Mouse (Mus musculus): Measurements from ENCODE around the gene Epo. TPM values are rescaled to one million over a fixed set of nuclear protein-coding genes. Genes with fewer than 3 reads are reported as not detected.

Gene Epo
- total RNA-seq (2021) = not detected

DNA sequence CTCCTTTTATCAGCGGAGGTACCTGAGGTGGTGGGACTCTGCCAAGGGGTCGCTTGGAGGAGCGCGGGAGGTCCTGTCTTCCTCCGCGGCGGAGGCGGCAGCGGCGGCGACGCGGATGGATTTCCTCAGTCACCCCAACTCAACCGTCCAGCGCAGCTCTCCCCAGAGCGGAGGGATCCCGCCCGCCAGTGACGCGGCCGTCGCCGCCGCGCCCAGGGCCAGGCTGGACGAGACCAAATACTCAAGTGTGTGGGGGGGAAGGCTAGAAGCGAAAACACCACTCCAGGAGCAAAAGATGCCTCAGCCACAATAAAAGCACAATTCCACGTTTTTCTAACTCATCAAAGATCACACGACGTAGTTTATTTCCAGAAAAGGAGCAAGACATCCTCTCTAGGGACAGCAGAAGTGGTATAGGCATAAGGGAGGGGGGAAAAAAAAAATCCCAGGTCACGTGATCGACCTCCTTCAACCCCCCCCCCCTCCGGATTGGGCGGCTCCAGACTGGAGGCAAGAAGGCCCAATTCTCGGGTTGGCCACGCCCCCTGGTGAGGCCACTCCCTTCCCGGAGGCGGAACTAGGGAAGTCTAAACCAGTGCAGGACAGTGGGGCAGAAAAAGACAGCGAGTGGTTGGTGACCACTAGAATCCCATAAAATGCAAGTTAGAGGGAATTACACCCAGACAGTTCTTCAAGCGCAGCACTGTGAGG is at the start of gene Epo, which contains the start of gene Gnb2:
Epo (minus strand) TSS at position 126 of the 711 bp plus-strand sequence.
Gnb2 (minus strand) TSS at position 394 of the 711 bp plus-strand sequence.
- DNase-seq (ENCODE audit: low spot score) = peak; percentile 97
- intact Hi-C loops (cut with DNase I) = loop anchor here (2.0 to 5.0 kb wide), 4 partner anchors 68 to 224 kb away; partner anchors contain the start of gene Mospd3

DNA sequence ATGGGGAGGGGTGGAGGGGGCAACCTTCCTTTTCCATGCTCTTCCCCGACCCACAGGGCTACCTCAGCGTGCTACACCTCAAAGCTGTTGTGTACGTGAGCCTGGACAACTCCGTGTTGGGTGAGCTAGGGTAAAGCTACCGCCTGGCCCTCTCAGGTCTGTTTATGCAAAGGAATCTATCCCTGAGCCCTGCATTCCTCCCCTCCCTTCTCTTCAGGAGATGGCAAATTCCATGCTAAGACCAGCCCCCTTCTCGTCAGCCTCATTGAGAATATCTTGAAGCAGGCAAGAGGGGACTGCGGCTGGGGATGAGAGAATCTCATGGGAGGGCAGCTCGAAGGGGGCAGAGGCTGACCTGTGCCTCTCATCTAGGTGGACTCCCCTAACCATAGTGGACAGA is 49.7 kb upstream of the Epo start:
- intact Hi-C loops (cut with DNase I) = loop anchor here (5.0 kb wide), 1 partner anchor 175 kb away; no protein-coding TSS in a partner anchor
- no peak for DNase-seq (ENCODE audit: low spot score)

DNA sequence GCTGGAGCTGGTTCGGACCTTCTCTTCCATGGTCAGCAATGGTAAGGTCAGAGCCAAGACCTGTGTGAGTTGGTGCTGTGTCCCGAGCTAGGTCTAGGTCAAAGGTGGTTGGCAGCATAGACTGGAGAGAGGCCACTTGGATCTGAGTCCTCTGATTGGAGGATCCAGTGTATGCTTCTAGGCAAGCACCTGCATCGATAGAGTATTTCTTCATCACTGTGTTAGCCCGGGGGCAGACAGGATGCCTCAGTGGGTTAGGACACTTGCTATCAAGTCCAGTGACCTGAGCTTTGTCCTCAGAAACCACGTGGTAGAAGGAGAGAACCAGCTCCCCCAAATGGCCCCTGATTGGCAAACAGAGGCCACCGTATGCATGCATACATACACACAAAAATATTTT is 47.2 kb upstream of the Epo start:
- no peak for DNase-seq (ENCODE audit: low spot score)
- intact Hi-C loops (cut with DNase I) = loop anchor here (5.0 kb wide), 1 partner anchor 177 kb away; no protein-coding TSS in a partner anchor

DNA sequence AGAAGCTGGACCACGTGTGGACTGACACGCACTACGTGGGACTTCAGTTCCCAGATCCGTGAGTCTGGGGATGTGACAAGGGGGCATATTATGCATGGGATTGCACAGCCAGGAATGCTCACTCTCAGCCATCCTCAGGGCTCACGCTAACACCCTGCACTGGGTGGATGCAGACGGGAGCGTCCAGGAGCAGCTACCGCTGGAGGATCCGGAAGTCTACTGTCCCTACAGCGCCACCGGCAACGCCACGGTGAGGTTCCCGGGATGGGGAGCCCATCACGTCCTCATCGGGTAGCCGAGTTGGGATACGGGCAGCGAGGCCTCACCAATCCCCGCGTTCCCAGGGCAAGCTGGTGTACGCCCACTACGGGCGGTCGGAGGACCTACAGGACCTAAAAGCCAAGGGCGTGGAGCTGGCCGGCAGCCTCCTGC is 41.4 kb upstream of the Epo start:
- intact Hi-C loops (cut with DNase I) = no loop called here
- DNase-seq (ENCODE audit: low spot score) = no peak

DNA sequence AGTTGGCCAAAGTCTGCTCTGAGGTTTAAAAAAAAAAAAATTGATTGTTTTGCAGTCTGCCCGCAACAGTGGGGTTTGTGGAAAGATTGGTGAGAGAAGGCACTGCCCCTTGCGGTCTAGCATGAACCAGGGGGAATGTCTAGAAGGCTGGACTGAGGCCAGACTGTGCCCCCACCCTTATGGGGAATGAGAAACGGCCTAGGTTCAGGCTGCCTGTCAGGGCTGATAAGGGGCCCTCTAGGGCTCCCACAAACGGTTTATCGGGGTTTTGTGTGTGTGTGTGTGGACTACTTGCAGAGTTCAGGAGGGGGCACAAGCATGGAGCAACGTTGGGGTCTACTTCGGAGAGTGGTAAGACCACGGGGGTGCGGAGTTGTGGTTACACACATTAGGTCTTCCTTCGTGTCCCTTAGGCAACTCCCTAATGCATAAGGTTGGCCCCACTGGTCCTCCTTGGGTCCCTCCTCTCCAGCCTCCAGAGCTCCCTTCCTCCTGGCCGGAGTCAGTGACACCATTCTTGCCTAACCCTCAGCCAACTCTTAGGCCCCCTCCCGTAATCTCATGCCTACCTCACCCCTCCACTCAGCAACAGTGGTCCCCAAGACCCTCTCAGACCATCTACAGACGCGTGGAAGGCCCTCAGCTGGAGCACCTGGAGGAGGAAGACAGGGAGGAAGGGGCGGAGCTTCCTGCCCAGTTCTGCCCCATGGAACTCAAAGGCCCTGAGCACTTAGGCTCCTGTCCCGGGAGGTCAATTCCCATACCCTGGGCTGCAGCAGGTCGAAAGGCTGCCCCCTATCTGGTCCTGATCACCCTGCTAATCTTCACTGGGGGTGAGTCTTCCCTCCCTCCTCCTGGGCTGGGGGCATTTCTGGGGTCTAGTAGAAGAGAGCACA is 37.9 kb upstream of the Epo start:
- intact Hi-C loops (cut with DNase I) = no loop called here
- DNase-seq (ENCODE audit: low spot score) = no peak

DNA sequence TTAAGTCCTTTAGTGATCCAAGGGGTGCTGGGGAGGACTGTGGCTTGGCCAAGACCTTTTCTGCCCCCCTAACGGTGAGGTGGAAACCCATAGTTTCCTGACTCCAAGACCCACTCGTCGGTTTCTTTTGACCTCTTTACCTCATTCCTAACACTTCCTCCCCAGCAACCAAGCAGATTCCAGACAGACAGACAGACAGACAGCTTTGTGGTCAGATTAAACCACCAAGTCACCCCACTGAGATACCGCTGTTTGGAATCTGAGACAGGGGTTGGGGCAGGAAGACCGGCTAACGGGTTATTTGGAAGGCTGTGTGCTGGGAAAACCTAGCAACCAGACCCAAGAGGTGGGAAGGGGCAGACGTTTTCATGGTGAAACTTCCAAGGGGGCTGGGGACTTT is 37.1 kb upstream of the Epo start:
- DNase-seq (ENCODE audit: low spot score) = no peak
- intact Hi-C loops (cut with DNase I) = no loop called here

DNA sequence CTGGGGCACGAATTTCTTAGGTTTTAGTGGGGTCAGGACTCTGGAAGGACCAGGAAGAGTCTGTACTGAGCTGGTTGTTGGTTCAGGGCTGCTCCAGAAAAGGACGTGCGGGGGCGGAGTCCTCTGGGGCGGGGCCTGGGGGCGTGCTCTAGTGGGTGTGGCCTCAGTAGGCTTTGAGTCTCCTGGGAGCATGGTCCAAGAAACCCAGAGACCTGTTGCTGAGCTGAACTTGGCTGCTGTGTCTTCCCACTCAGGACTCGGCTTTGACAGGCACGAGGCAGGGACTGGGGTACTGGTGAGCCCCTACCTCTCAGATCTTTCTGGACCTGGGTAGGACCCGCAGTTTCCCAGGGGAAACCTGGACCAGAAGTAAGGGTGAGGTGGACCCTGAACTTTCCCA is 36.6 kb upstream of the Epo start, which contains the start of gene Tfr2:
Tfr2 (plus strand) TSS at position 176 of the 400 bp plus-strand sequence.
- no peak for DNase-seq (ENCODE audit: low spot score)
- intact Hi-C loops (cut with DNase I) = no loop called here

DNA sequence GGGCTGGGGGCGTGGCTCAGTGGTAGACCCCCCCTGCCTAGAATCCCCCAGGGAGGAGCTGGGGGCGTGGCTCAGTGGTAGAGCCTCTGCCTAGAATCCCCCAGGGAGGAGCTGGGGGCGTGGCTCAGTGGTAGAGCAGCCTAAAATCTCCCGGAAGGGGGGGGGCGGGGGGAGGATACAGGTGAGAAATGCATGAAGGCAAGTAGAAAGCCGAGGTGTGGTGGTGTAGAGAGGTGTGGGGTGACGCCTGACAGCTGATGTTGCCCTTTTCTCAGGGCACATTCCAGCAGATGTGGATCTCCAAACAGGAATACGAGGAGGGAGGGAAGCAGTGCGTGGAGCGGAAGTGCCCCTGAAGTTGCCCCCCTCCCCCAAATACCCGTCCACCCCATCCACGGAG is 36.0 kb upstream of the Epo start:
- intact Hi-C loops (cut with DNase I) = no loop called here
- DNase-seq (ENCODE audit: low spot score) = no peak

DNA sequence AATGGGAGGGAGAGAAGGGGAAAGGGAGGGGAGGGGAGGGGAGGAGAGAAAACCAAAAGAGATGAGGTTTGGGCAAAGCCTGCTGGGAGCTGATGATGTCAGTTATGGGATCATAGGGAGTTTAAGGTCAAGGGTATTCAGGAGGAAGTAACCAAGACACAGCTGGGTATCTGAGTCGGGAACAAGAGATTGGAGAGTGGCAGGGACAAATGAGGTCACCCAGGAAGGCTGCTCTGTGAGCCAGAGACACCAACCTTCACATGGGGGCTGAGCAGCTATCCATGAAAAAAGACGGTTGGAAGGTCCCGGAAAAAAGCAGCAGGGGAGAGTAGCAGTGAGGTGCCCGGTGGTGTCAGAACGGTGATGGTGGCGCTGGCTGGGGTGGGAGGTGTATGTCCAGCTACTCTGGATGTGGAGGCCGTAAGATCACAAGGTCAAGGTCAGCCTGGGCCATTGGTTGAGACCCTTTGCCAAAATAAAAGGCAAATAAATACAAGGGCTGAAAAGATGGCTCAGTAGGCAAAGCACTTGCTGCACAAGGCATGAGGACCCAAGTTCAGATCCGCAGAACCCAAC is 35.3 kb upstream of the Epo start:
- intact Hi-C loops (cut with DNase I) = no loop called here
- DNase-seq (ENCODE audit: low spot score) = no peak

DNA sequence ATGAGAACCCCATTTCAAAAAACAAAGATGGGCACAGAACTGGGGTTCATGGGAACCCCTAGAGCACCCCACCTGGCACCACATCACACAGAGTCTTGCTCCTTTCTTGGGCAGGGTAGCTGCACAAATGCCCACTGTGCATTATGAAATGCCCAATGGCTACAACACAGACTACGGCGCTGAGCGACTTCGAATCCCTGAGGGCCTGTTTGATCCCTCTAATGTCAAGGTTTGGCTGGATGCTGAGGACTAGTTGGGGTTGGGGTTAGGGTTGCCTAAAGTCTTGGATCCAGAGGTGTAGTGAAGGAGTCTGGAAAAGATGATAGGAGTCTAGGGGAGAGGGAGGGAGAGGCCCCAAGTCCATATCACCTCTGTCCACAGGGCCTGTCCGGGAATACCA is 33.4 kb upstream of the Epo start:
- intact Hi-C loops (cut with DNase I) = no loop called here
- no peak for DNase-seq (ENCODE audit: low spot score)

- DNase-seq (ENCODE audit: low spot score) = no peak
- intact Hi-C loops (cut with DNase I) = no loop called here
Observed at GRCm38 (mm10) chr5:137565744-137566143, 32.7 kb upstream of the Epo start.

- no peak for DNase-seq (ENCODE audit: low spot score)
- intact Hi-C loops (cut with DNase I) = no loop called here
Observed at GRCm38 (mm10) chr5:137562965-137563364, 29.9 kb upstream of the Epo start.

DNA sequence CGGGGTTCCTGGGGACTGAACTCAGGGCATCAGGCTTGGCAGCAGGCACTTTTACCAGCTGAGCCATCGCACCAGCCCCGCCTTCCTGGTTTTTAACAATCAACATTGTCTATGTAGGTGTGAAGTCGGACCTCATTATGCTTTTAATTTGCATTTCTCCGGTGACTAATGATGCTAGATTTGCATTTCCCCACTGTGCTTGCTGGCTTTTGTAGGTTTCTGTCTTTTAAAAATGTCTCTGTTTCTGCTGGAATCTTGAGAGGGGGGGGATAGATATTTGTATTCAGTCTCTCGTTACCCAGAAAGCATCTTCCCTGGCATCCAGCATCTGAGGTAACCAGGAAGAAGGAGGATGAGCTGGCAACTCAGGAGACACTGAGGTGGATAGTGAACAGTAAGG is 28.5 kb upstream of the Epo start:
- DNase-seq (ENCODE audit: low spot score) = no peak
- intact Hi-C loops (cut with DNase I) = no loop called here

GRCm38 (mm10) chr5:137553898-137554297 is 20.9 kb upstream of the Epo start:
- intact Hi-C loops (cut with DNase I) = no loop called here

DNA sequence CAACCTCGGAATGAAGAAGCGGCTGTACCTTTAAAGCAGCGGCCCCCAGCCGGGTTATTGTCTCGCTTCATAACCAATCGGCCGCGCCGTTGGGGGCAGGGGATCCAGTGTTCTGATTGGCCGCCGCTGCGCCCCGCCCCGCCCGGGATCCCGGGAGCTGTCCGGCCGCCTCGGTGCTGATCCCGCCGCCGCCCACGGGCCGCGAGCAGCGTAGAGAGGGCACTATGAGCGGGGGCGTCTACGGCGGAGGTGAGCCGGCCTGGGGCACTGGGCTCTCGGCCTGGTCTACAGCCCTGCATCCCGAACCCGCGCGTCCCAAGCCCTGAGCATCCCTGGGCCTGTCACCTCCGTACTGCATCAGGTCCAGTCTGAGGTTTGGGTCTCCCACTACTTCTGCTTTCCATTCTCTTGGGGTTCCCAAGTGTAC is 20.4 kb upstream of the Epo start, which contains the start of gene Actl6b:
Actl6b (plus strand) TSS at position 107 of the 427 bp plus-strand sequence.
- DNase-seq (ENCODE audit: low spot score) = no peak
- intact Hi-C loops (cut with DNase I) = no loop called here

More at GRCm38 (mm10) chr5:137553898-137554297, 20.9 kb upstream of the Epo start:
- DNase-seq (ENCODE audit: low spot score) = no peak

DNA sequence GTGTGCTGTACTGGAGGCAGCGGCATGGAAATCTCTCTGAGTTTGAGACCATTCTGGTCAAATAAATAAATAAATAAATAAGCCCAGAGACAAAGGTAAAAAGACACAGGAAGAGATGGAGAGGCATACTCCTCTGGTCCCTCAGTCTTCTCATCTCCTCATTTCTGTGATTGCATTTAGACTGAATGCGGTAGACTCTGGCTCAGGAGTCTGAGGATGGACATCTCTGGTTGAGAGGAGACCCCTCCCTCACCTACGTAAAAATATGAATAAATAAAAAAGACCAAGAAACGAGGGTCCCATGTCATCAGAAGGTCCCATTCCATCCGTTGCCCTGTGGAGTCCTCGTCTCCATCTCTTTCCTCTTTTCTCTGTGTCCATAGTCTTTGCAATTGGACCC is 20.0 kb upstream of the Epo start:
- intact Hi-C loops (cut with DNase I) = no loop called here

GRCm38 (mm10) chr5:137551119-137551518 is 18.1 kb upstream of the Epo start:
- intact Hi-C loops (cut with DNase I) = no loop called here
- DNase-seq (ENCODE audit: low spot score) = no peak

More for the DNA sequence above, 20.0 kb upstream of the Epo start:
- no peak for DNase-seq (ENCODE audit: low spot score)

DNA sequence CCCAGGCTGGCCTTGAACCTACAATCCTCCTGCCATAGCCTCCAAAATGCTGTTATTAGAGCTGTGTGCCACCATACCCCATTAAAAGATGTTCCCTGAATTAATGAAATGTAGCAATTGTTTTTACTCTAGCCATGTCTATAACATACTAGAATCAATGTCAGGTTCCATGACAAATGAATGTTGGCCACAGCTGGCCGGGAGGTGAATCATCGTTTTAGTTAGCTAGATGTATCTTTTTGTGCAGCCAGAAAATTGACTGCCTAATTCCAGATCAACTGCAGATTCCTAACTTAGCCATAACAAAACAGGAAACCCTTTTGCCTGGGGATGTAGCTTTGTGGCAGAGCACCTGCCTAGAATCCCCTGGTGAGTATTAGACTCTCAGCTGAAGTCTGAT is 16.8 kb upstream of the Epo start:
- DNase-seq (ENCODE audit: low spot score) = no peak
- intact Hi-C loops (cut with DNase I) = no loop called here

DNA sequence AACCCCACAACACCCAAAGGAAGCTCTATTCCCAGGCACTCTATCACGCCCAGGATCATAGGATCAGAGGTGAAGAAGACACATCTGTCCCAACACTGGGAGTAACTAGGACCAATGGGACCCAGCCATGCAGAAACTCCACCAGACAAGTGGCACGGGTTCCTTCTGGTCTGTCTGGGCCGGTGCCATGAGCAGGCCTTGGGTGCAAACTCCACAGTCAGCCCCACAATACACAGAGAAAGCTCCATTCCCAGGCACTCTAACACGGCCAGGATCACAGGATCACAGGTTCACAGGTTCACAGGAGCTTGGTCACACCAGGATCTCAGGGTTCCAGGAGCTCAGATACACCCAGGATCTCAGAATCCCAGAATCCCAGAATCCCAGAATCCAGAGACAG is 12.6 kb upstream of the Epo start:
- DNase-seq (ENCODE audit: low spot score) = no peak
- intact Hi-C loops (cut with DNase I) = no loop called here

GRCm38 (mm10) chr5:137544926-137545325 is 11.9 kb upstream of the Epo start:
- DNase-seq (ENCODE audit: low spot score) = no peak
- intact Hi-C loops (cut with DNase I) = no loop called here
